Mouse (Mus musculus) lung, postnatal 0 days (tissue): ENCODE data around the gene Rnft2. TPM values are rescaled to one million over a fixed set of nuclear protein-coding genes. Genes with fewer than 3 reads are reported as not detected.

Experiments
- ATAC-seq: fragments of 200-750 bp; cut with Nextera tagmentation; 2 replicates; pipeline ENCODE4 v1.8.0; 2017; ENCODE audit warnings: moderate library complexity
- DNase-seq: peaks from one replicate; pipeline ENCODE4 v3.0.0-alpha.2; 2016; ENCODE audit warnings: low spot score
- H3K27ac ChIP-seq: fragments of 300-500 bp; sonication (generic); 2 replicates; pipeline ENCODE4 v1.5.1; 2014; ENCODE audit warnings: antibody characterized with exemption, mild to moderate bottlenecking, low read length, mixed read lengths
- H3K27me3 ChIP-seq: fragments of 300-500 bp; sonication (generic); replicated peaks from 2 replicates; pipeline ENCODE4 v1.6.1; 2014; ENCODE audit warnings: low read length, mixed read lengths; ENCODE audit not compliant: insufficient read depth
- H3K36me3 ChIP-seq: fragments of 300-500 bp; sonication (generic); 2 replicates; pipeline ENCODE4 v1.6.1; 2014; ENCODE audit warnings: low read length, mixed read lengths; ENCODE audit not compliant: insufficient read depth
- H3K4me1 ChIP-seq: fragments of 300-500 bp; sonication (generic); 2 replicates; pipeline ENCODE4 v1.6.1; 2014; ENCODE audit warnings: antibody characterized with exemption, low read depth, low read length, mixed read lengths; ENCODE audit not compliant: insufficient read depth
- H3K4me2 ChIP-seq: fragments of 300-500 bp; sonication (generic); replicated peaks from 2 replicates; pipeline ENCODE4 v1.6.1; 2014; ENCODE audit warnings: low read depth, mild to moderate bottlenecking, low read length, moderate library complexity, mixed read lengths
- H3K4me3 ChIP-seq: fragments of 300-500 bp; sonication (generic); 2 replicates; pipeline ENCODE4 v1.5.1; 2014; ENCODE audit warnings: low read depth, low read length
- H3K9ac ChIP-seq: fragments of 300-500 bp; sonication (generic); replicated peaks from 2 replicates; pipeline ENCODE4 v1.6.1; 2014; ENCODE audit warnings: low read depth, mild to moderate bottlenecking
- H3K9me3 ChIP-seq: fragments of 300-500 bp; sonication (generic); 2 replicates; pipeline ENCODE4 v1.6.1; 2016; ENCODE audit warnings: low read length, mixed read lengths
- CTCF ChIP-seq: IDR thresholded peaks from 2 replicates; pipeline ENCODE4 v1.5.1; 2016; ENCODE audit warnings: antibody characterized with exemption, mild to moderate bottlenecking
- EP300 ChIP-seq: IDR thresholded peaks from 2 replicates; pipeline ENCODE4 v1.6.1; 2016; ENCODE audit warnings: antibody characterized with exemption, mild to moderate bottlenecking, control low read depth
- WGBS: fragments of 180-500 bp; shearing (Covaris S2); extraction: QIAGEN DNeasy Blood & Tissue Kit; methylation state at CpG from one replicate; pipeline ENCODE4 v1.1.7; 2014; 5-methylcytosine and 5-hydroxymethylcytosine counted together
- polyA plus RNA-seq: library from polyadenylated mRNA; unstranded; fragments of >200 nt; fragmentation: Nextera tagmentation; extraction: Ambion mirVana; gene quantifications from 2 replicates; pipeline ENCODE4 v1.2.1, GENCODE M21; 2015

The Rnft2 gene
- polyA plus RNA-seq, 1 experiment from 2014 or later, result 0.14 TPM

- Histone ChIP-seq H3K36me3 (no peaks in the 10 kb centered on the region), H3K9me3 (no peaks in the 10 kb centered on the region), H3K27ac (no peak overlapping the region), H3K27me3 (0 out of 2 replicates have a peak, but pooled peaks cover 5% of the 10 kb centered on the region), H3K9ac (no peak overlapping the region), H3K4me2 (no peak overlapping the region), H3K4me1 (peaks cover 12% of the 10 kb centered on the region), H3K4me3 (no peak overlapping the region)
- ATAC-seq (no peak), DNase-seq (no peak)
- TF ChIP-seq EP300, result no peak
- no peak for TF ChIP-seq CTCF
- WGBS, result 48% methylated on average over 8 of the region's 8 CpGs
Measured at GRCm38 (mm10) chr5:118276711-118277110, 31.8 kb upstream of the Rnft2 start.

- Histone ChIP-seq H3K4me2 (no peak overlapping the region), H3K9ac (no peak overlapping the region), H3K4me1 (peaks cover 12% of the 10 kb centered on the region), H3K36me3 (no peaks in the 10 kb centered on the region), H3K4me3 (no peak overlapping the region), H3K27ac (no peak overlapping the region), H3K9me3 (no peaks in the 10 kb centered on the region), H3K27me3 (0 out of 2 replicates have a peak, but pooled peaks cover 5% of the 10 kb centered on the region)
- WGBS, result 45% methylated on average over 7 of the region's 7 CpGs
- no peak for ATAC-seq
- no peak for DNase-seq
- no peak for TF ChIP-seq CTCF
- TF ChIP-seq EP300, result no peak
Measured at GRCm38 (mm10) chr5:118276281-118276680, 31.4 kb upstream of the Rnft2 start.

GRCm38 (mm10) chr5:118274546-118274945 lies 29.6 kb upstream of the Rnft2 start:
- H3K4me3 ChIP-seq, result no peak overlapping the region
- H3K27ac ChIP-seq, result no peak overlapping the region
- peak; percentile 62 for DNase-seq
- H3K9me3 ChIP-seq, result no peaks in the 10 kb centered on the region
- TF ChIP-seq EP300, result no peak
- no peak for TF ChIP-seq CTCF
- peaks cover 12% of the 10 kb centered on the region for H3K4me1 ChIP-seq
- no peaks in the 10 kb centered on the region for H3K36me3 ChIP-seq
- H3K9ac ChIP-seq, result no peak overlapping the region
- WGBS, result 15% methylated on average over 9 of the region's 9 CpGs
- peak; percentile 55 for ATAC-seq
- H3K27me3 ChIP-seq, result 0 out of 2 replicates have a peak, but pooled peaks cover 5% of the 10 kb centered on the region
- no peak overlapping the region for H3K4me2 ChIP-seq

GRCm38 (mm10) chr5:118273446-118273845 lies 28.5 kb upstream of the Rnft2 start:
- Histone ChIP-seq H3K9me3 (no peaks in the 10 kb centered on the region), H3K27me3 (0 out of 2 replicates have a peak, but pooled peaks cover 5% of the 10 kb centered on the region), H3K36me3 (no peaks in the 10 kb centered on the region), H3K9ac (no peak overlapping the region), H3K4me1 (peaks cover 12% of the 10 kb centered on the region), H3K4me3 (no peak overlapping the region), H3K4me2 (no peak overlapping the region), H3K27ac (no peak overlapping the region)
- peak; percentile 51 for DNase-seq
- ATAC-seq, result peak; percentile 48
- 68% methylated on average over 7 of the region's 7 CpGs for WGBS
- TF ChIP-seq CTCF (no peak), EP300 (peak; percentile 61)

GRCm38 (mm10) chr5:118271449-118272110 lies 26.7 kb upstream of the Rnft2 start:
- DNase-seq, result no peak
- Histone ChIP-seq H3K9ac (no peak overlapping the region), H3K4me2 (no peak overlapping the region), H3K9me3 (no peaks in the 10 kb centered on the region), H3K27me3 (0 out of 2 replicates have a peak, but pooled peaks cover 5% of the 10 kb centered on the region), H3K4me3 (no peak overlapping the region), H3K27ac (no peak overlapping the region), H3K4me1 (peaks cover 12% of the 10 kb centered on the region), H3K36me3 (no peaks in the 10 kb centered on the region)
- 68% methylated on average over 10 of the region's 10 CpGs for WGBS
- TF ChIP-seq EP300 (no peak), CTCF (no peak)
- ATAC-seq, result no peak

GRCm38 (mm10) chr5:118268987-118269386 lies 24.1 kb upstream of the Rnft2 start:
- Histone ChIP-seq H3K27me3 (0 out of 2 replicates have a peak, but pooled peaks cover 4% of the 10 kb centered on the region), H3K4me2 (no peak overlapping the region), H3K4me1 (peaks cover 1% of the 10 kb centered on the region; the same call in 1 of the 2 replicates), H3K36me3 (no peaks in the 10 kb centered on the region), H3K4me3 (no peak overlapping the region), H3K27ac (no peak overlapping the region), H3K9me3 (no peaks in the 10 kb centered on the region), H3K9ac (no peak overlapping the region)
- WGBS, result 2% methylated on average over 13 of the region's 13 CpGs
- DNase-seq (peak; percentile 90), ATAC-seq (peak; percentile 83)
- TF ChIP-seq CTCF (peak; percentile 91), EP300 (no peak)
